Mouse (Mus musculus) erythroblast, embryonic 14.5 days (primary cell): ENCODE data around the gene Serac1. TPM values are rescaled to one million over a fixed set of nuclear protein-coding genes. Genes with fewer than 3 reads are reported as not detected.

Source experiments
- H3K27me3 ChIP-seq: 2 replicates; pipeline ENCODE4 v1.6.1; 2012; ENCODE audit warnings: inconsistent platforms; ENCODE audit not compliant: control insufficient read depth
- H3K36me3 ChIP-seq: 2 replicates; pipeline ENCODE4 v1.6.1; 2012; ENCODE audit warnings: mild to moderate bottlenecking, inconsistent platforms; ENCODE audit not compliant: control insufficient read depth
- H3K4me1 ChIP-seq: 2 replicates; pipeline ENCODE4 v1.6.1; 2012; ENCODE audit warnings: inconsistent platforms; ENCODE audit not compliant: control insufficient read depth
- H3K4me3 ChIP-seq: replicated peaks from 2 replicates; pipeline ENCODE3; 2012; ENCODE audit warnings: moderate library complexity, mild to moderate bottlenecking, inconsistent platforms
- H3K9me3 ChIP-seq: 2 replicates; pipeline ENCODE4 v1.6.1; 2012; ENCODE audit warnings: low read length, inconsistent platforms, mixed read lengths; ENCODE audit not compliant: control insufficient read depth
- GATA1 ChIP-seq: IDR thresholded peaks from 2 replicates; pipeline ENCODE4 v1.6.1; 2012; ENCODE audit warnings: low read length, inconsistent platforms, mixed read lengths
- TAL1 ChIP-seq: IDR thresholded peaks from 3 replicates; pipeline ENCODE4 v1.6.1; 2012; ENCODE audit warnings: low read length, inconsistent platforms, mixed read lengths
- polyA plus RNA-seq: library from polyadenylated mRNA; stranded (reverse); fragments of >175 nt; gene quantifications from 2 replicates; pipeline ENCODE4 v1.2.3, GENCODE M21; 2012

Serac1 gene
- polyA plus RNA-seq = 0.03 and 0.14 TPM in 2 replicates

DNA sequence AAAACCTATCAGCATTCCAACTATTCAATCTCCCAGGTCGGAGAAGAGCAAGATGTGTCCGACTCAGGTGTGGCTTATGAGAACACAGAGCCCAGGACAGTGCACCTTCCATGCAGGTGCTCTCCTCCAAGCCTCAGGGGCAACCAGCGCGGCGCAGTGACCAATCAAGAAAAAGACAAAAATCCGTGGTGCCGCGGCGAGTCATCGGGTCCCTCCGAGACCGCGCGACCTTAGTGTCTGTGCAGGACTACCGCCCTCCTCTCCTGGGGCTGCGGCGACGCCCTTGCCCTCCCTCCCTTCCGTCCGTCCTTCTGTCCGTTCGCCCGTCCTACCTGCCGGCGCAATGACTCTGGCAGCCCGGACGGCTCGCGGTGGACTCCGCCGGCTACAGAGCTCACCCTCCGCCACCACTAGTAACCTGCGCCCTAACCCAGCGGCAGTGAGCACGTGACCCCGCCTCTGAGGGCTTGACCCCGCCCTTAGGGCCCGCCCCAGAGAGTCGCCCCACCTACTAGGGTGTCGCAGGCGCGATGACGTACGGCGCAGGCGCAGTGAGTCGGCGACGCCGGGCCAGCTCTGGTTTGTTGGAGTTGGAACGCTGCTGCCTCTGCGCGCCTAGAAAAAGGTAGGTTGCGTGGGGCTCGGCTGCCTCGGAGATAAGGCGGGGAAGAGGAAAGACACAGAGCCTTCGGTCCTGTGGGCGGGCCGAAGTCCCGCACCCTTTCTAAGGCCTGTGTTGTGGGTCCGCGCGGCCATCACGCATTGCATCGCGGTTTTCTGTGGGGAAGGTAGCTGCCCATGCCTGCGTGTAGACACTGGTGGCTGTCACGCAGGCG, at the start of gene Serac1, which contains the start of gene Gtf2h5:
Gene Serac1, minus strand, starts transcription at position 455 of the 836 bp plus-strand sequence.
Gene Gtf2h5, plus strand, starts transcription at position 500 of the 836 bp plus-strand sequence.
- H3K4me1 ChIP-seq = peaks cover 33% of the 10 kb centered on the region
- H3K9me3 ChIP-seq = no peaks in the 10 kb centered on the region
- no peaks in the 10 kb centered on the region for H3K27me3 ChIP-seq
- peak within 1 kb of the TSS; percentile 89 for H3K4me3 ChIP-seq
- TF ChIP-seq GATA1 = peak; percentile 59
- no peak for TF ChIP-seq TAL1
- H3K36me3 ChIP-seq = peaks cover 17% of the 10 kb centered on the region

DNA sequence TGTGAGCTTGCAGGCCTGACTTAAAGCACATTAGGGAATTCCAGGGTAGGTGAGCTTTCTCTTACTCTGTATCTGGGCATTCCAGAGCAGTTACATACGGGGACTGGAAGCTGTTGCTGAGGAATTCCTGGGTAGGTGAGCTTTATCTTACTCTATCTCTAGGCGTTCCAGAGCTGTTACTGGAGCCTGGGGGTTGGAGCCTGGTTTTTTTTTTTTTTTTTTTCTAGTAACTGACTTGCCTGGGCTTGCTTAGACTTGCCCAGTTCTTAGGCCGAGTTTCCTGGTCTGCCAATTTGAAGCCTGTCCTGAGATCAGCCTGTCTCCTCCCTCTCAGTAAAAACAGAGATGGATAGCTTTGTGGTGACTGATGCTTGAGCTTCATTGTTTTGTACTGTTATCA, 48.5 kb upstream of the Serac1 start:
- Histone ChIP-seq H3K4me1 (no peaks in the 10 kb centered on the region), H3K4me3 (no peak overlapping the region), H3K9me3 (no peaks in the 10 kb centered on the region), H3K27me3 (no peaks in the 10 kb centered on the region), H3K36me3 (no peaks in the 10 kb centered on the region)
- no peak for TF ChIP-seq GATA1
- no peak for TF ChIP-seq TAL1

DNA sequence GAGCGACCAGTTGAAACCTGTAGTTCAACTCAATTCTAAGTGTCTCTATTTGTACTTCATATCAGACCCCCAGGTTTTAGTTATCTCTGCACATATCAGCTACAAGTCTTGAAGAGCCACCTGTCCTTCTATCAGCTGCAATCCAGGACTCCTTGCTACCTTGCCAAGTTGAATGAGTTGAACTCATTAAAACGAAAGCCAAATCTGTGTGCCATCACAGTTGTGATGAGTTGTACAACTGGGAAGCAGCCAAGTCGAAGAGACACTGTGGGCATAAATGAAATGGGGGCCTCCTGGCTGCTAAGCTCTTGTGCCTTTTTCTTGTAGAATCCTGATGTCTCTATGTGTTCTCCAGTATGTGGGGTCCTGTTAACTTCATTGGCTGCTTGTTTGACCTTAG, 45.9 kb upstream of the Serac1 start:
- Histone ChIP-seq H3K4me3 (no peak overlapping the region), H3K4me1 (no peaks in the 10 kb centered on the region), H3K36me3 (no peaks in the 10 kb centered on the region; the same call in 1 of the 2 replicates), H3K27me3 (no peaks in the 10 kb centered on the region), H3K9me3 (no peaks in the 10 kb centered on the region)
- no peak for TF ChIP-seq TAL1
- TF ChIP-seq GATA1 = no peak

DNA sequence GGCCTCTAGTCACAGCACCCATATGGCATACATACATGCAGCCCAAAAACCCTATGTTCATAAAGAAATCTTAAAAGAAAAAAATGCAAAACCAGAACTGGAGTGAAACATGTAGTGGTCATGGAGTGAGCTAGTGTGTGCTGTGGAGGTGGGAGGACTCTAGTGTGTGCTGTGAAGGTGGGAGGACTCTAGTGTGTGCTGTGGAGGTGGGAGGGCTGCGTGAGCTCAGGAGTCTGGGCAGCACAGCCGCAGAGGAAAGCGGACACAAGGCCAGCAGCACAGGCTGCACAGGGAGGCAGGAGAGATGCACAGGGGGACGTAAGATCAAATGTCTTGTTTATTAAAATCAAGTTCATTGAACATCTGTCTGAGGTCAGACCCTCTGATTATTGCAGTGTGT, 44.2 kb upstream of the Serac1 start:
- Histone ChIP-seq H3K4me3 (no peak overlapping the region), H3K4me1 (no peaks in the 10 kb centered on the region), H3K9me3 (no peaks in the 10 kb centered on the region), H3K36me3 (no peaks in the 10 kb centered on the region; the same call in 1 of the 2 replicates), H3K27me3 (no peaks in the 10 kb centered on the region)
- no peak for TF ChIP-seq GATA1
- TF ChIP-seq TAL1 = no peak

DNA sequence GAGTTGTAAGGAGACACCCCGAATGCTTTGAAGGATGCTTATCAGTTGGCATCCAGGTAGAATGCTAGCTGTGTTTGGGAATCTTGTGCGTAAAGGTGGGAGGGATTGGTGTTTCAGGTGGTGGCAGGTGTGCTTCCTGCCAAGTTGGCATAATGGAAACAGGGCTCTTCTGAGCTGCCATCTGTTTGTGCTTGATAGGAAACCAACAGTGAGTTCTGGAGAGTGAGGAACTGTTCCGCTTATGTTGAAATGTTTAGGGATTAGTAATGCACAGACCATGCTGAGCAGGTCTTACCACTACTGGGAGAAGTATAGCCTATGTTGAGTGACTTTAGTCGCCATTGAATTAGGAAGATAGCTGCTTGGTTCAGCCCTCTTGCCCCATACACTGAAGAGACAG, 39.3 kb upstream of the Serac1 start:
- TF ChIP-seq GATA1 (no peak), TAL1 (no peak)
- no peak overlapping the region for H3K4me3 ChIP-seq
- no peaks in the 10 kb centered on the region; the same call in 1 of the 2 replicates for H3K36me3 ChIP-seq
- H3K4me1 ChIP-seq = no peaks in the 10 kb centered on the region
- no peaks in the 10 kb centered on the region for H3K9me3 ChIP-seq
- no peaks in the 10 kb centered on the region for H3K27me3 ChIP-seq

DNA sequence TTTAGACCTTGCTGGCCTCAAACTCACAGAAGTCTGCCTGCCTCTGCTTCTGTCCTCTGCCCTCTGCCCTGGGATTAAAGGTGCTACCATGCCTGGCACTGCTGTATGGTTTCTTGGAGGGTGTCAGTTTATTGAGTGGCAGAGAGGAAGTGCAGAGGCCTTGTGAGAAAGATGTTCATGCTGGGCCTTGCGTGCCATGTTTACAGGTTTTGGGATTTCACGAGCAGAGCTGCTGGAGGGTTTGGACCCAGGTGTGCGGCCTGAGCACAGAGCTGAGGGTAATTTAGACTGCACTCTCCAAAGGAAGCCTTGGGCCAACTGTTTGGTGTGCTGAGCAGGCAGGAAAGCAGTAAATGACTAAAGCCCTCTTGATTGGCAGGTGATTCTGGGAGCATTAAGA, 38.4 kb upstream of the Serac1 start:
- no peaks in the 10 kb centered on the region; the same call in 1 of the 2 replicates for H3K36me3 ChIP-seq
- no peak for TF ChIP-seq GATA1
- no peak for TF ChIP-seq TAL1
- H3K27me3 ChIP-seq = no peaks in the 10 kb centered on the region
- H3K4me1 ChIP-seq = no peaks in the 10 kb centered on the region
- H3K9me3 ChIP-seq = no peaks in the 10 kb centered on the region
- no peak overlapping the region for H3K4me3 ChIP-seq

DNA sequence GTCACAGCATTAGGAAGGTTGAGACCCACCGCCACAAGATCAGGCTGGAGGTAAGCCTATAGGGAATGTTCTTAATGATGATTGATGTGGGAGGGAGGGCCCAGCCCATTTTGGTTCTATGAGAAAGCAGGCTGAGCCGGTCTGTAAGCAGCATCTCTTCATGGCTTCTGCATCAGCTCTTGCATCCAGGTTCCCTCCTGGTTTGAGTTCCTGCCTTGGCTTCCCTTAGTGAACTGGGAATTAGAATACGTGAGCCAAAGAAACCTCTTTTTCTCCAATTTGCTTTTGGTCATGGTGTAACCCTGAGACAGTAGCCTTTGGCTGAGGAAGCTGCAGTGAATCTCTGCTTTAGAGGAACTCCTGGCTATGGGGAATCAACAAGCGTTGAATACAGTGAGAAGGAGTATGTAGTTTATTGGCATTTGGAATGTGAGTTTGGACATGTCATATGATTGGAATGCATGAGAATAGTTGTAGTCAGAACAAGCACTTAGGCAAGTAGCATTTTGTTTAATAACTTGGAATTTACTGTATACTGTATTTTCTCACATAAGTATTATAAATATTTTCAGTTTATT, 37.7 kb upstream of the Serac1 start:
- no peak for TF ChIP-seq TAL1
- TF ChIP-seq GATA1 = no peak
- no peaks in the 10 kb centered on the region for H3K4me1 ChIP-seq
- no peaks in the 10 kb centered on the region for H3K27me3 ChIP-seq
- no peak overlapping the region for H3K4me3 ChIP-seq
- H3K9me3 ChIP-seq = no peaks in the 10 kb centered on the region
- no peaks in the 10 kb centered on the region for H3K36me3 ChIP-seq

DNA sequence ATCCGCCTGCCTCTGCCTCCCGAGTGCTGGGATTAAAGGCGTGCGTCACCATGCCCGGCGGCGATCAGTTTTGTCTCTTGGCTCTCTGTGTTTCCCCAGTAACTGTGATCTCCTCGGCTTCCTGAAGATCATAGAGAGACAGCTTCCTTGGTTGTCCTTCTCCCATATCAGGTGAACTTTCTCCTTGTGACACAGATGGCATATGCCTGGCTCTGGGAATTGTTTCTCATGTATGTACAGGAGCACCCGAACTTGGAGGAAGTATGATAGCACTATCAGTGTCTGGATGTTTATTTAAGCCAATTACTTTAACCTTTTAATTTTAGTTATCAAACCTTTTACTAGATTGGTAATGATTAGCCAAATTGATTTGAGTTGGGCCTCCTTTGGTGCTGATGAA, 35.5 kb upstream of the Serac1 start:
- no peaks in the 10 kb centered on the region for H3K27me3 ChIP-seq
- H3K9me3 ChIP-seq = no peaks in the 10 kb centered on the region
- H3K4me3 ChIP-seq = no peak overlapping the region
- H3K36me3 ChIP-seq = no peaks in the 10 kb centered on the region
- TF ChIP-seq TAL1 = no peak
- TF ChIP-seq GATA1 = no peak
- no peaks in the 10 kb centered on the region for H3K4me1 ChIP-seq

DNA sequence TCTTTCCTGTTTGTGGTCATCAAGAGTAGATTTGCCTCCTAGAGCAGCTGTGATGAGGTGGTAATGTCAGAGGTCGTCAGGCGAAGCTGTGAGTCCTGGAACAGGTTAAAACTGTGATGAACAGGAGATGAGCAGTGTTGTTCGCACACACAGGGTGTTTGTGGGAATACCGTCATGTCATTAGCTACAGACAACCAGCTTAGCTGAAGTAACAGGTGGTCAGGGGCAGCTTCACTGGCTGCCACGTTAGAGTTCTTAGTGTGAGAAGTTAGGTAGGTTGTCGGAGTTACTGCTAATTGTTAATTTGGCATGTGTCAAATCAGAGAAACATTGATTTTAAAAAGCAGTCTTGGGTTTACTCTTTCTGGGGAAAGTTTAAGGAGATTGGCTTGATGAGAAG, 34.1 kb upstream of the Serac1 start:
- Histone ChIP-seq H3K4me3 (no peak overlapping the region), H3K36me3 (no peaks in the 10 kb centered on the region), H3K4me1 (no peaks in the 10 kb centered on the region), H3K27me3 (no peaks in the 10 kb centered on the region; the same call in 1 of the 2 replicates), H3K9me3 (no peaks in the 10 kb centered on the region)
- no peak for TF ChIP-seq GATA1
- no peak for TF ChIP-seq TAL1
